Mouse (Mus musculus) liver, embryonic 12.5 days (tissue): Measurements from ENCODE around the gene Cdh22. TPM values are rescaled to one million over a fixed set of nuclear protein-coding genes. Genes with fewer than 3 reads are reported as not detected.

Source experiments
- ATAC-seq: fragments of 200-750 bp; cut with Nextera tagmentation; 2 replicates; pipeline ENCODE4 v1.8.0; 2017; ENCODE audit warnings: moderate number of reproducible peaks, mild to moderate bottlenecking, moderate library complexity
- H3K27ac ChIP-seq: fragments of 300-500 bp; sonication (generic); 2 replicates; pipeline ENCODE4 v1.5.1; 2016; ENCODE audit warnings: mild to moderate bottlenecking
- H3K27me3 ChIP-seq: fragments of 300-500 bp; sonication (generic); replicated peaks from 2 replicates; pipeline ENCODE4 v1.6.1; 2016; ENCODE audit warnings: mild to moderate bottlenecking, moderate library complexity
- H3K36me3 ChIP-seq: fragments of 300-500 bp; sonication (generic); 2 replicates; pipeline ENCODE4 v1.6.1; 2016; ENCODE audit warnings: mild to moderate bottlenecking, moderate library complexity
- H3K4me1 ChIP-seq: fragments of 300-500 bp; sonication (generic); 2 replicates; pipeline ENCODE4 v1.6.1; 2016
- H3K4me2 ChIP-seq: fragments of 300-500 bp; sonication (generic); 2 replicates; pipeline ENCODE4 v1.6.1; 2016; ENCODE audit warnings: mild to moderate bottlenecking, moderate library complexity
- H3K4me3 ChIP-seq: fragments of 300-500 bp; sonication (generic); 2 replicates; pipeline ENCODE4 v1.5.1; 2016; ENCODE audit warnings: mild to moderate bottlenecking, moderate library complexity
- H3K9ac ChIP-seq: fragments of 300-500 bp; sonication (generic); 2 replicates; pipeline ENCODE4 v1.6.1; 2016; ENCODE audit warnings: mild to moderate bottlenecking, moderate library complexity
- H3K9me3 ChIP-seq: fragments of 300-500 bp; sonication (generic); replicated peaks from 2 replicates; pipeline ENCODE4 v1.6.1; 2016; ENCODE audit warnings: mild to moderate bottlenecking, moderate library complexity
- WGBS: fragments of 180-500 bp; shearing (Covaris S2); methylation state at CpG from one replicate; pipeline ENCODE4 v1.1.7; 2016; ENCODE audit not compliant: insufficient replicate concordance; 5-methylcytosine and 5-hydroxymethylcytosine counted together
- polyA plus RNA-seq: library from polyadenylated mRNA; unstranded; fragments of >200 nt; fragmentation: Nextera tagmentation; extraction: Ambion mirVana; gene quantifications from 2 replicates; pipeline ENCODE4 v1.2.1, GENCODE M21; 2016

Cdh22 gene
- polyA plus RNA-seq, 1 experiment from 2014 or later = 0.07 TPM

DNA sequence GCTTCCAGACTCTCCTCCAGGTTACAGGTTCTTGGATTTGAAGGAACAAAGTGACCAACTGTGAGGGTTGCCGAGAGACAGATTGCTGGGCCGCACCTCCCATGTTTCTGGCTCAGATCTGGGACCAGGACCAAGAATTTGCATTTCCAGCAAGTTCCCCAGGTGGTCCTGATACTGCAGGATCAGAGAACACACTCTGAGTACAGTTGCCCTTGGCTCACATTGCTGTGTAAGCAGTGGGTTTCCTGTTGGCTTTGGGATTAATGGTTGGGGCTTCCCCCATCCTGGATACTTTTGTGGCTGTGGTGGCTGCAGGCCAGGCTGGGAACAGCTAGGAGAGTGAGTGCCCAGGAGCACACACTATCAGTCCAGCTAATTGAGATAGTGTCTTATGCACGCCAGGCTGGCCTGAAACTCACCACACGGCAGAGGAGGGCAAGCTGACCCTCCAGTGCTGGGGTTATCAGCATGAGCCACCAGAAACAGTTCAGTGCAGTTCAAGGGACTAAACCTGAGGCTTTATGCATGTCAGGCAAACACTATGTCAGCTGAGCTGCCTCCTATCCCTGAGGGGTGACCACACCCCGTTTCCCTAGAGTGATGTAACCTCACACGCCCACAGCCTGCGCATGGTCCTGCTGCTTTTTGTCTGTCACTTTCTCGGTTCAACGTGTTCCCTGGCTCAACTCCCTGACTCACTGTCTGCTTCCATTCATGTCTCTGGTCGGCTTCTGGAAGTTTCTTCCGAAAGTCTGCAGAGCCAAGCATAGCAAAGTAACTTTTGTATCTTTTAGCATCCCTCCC lies 160.4 kb downstream of the Cdh22 start:
- 32% methylated on average over 11 of the region's 11 CpGs for whole genome bisulfite sequencing
- H3K36me3 ChIP-seq = no peaks in the 10 kb centered on the region
- H3K9me3 ChIP-seq = no peaks in the 10 kb centered on the region
- no peak overlapping the region for H3K4me2 ChIP-seq
- H3K27ac ChIP-seq = no peak overlapping the region
- peaks cover 87% of the 10 kb centered on the region for H3K27me3 ChIP-seq
- H3K4me1 ChIP-seq = no peaks in the 10 kb centered on the region
- H3K9ac ChIP-seq = no peak overlapping the region
- no peak overlapping the region for H3K4me3 ChIP-seq
- ATAC-seq = no peak

DNA sequence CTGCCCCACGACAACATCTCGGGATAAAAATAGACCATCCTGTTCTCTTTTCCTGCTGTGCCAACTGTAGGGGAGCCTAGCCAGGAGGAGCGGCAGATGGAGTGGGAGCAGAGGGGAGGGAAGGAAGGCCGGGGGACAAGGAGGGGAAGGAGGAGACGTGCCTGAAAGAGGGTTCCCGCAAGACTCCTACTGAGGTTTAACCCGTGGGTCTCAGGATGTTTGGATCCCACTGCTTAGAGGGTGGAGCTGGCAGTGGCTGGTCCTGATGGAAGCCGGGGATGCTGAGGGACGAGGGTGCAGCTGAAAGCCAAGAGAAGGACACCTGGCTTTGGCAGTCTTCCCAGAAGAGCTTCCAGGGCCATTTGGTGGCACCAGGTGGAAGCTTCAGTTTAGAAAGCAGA lies 161.3 kb downstream of the Cdh22 start:
- no peak overlapping the region for H3K4me3 ChIP-seq
- H3K27me3 ChIP-seq = peaks cover 78% of the 10 kb centered on the region
- no peaks in the 10 kb centered on the region for H3K36me3 ChIP-seq
- H3K9me3 ChIP-seq = no peaks in the 10 kb centered on the region
- no peak for ATAC-seq
- no peaks in the 10 kb centered on the region for H3K4me1 ChIP-seq
- 19% methylated on average over 9 of the region's 9 CpGs for WGBS
- H3K4me2 ChIP-seq = no peak overlapping the region
- H3K9ac ChIP-seq = no peak overlapping the region
- no peak overlapping the region for H3K27ac ChIP-seq

- Histone ChIP-seq H3K4me2 (no peak overlapping the region), H3K4me1 (no peaks in the 10 kb centered on the region), H3K27ac (no peak overlapping the region), H3K4me3 (no peak overlapping the region), H3K9ac (no peak overlapping the region), H3K9me3 (no peaks in the 10 kb centered on the region), H3K27me3 (peaks cover 52% of the 10 kb centered on the region), H3K36me3 (no peaks in the 10 kb centered on the region)
- 20% methylated on average over 23 of the region's 23 CpGs for WGBS
- ATAC-seq = no peak
Observed at GRCm38 (mm10) chr2:165070096-165070816, 164.4 kb downstream of the Cdh22 start.

DNA sequence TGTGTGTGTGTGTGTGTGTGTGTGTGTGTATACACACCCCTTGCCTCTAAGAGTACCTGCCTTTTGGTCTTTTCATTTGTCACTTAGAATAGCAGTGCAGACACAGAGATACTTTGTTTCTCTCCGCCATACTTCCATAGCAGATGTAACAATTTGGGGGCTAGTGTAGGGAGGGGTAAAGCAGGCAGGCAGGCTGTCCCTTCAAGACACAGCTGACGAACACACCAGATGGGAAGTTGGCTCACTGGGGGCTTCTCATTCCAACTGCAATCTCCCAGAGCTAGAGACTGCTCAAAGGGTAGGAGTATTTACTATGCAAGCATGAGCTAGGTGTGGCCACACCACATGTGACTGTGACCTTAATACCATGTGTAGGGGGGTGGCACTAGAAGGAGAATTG lies 165.8 kb downstream of the Cdh22 start:
- no peak overlapping the region for H3K27ac ChIP-seq
- no peaks in the 10 kb centered on the region for H3K4me1 ChIP-seq
- 60% methylated on average over 2 of the region's 2 CpGs for WGBS
- H3K4me2 ChIP-seq = no peak overlapping the region
- peaks cover 38% of the 10 kb centered on the region for H3K27me3 ChIP-seq
- H3K36me3 ChIP-seq = no peaks in the 10 kb centered on the region
- H3K4me3 ChIP-seq = no peak overlapping the region
- ATAC-seq = no peak
- no peaks in the 10 kb centered on the region for H3K9me3 ChIP-seq
- H3K9ac ChIP-seq = no peak overlapping the region

DNA sequence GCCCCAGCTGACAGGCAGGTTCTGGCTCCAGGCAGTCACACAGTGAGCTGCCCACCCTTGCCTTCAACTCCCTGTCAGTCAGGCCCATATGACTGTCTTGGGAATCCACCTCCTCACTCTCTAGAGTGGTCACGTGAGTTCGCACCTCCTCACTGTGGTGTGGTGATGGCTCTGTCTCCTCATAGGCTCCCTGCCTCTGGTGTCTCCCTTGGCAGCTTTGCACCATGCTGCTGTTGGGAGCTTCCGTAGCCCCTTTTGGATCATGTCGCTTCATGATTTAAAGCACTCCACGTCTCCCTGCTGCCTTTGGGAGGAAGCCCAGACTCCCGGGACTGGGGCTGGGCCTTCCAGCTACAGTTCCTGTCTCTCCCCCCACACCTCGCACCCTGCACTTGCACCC lies 170.2 kb downstream of the Cdh22 start:
- Histone ChIP-seq H3K4me2 (no peak overlapping the region), H3K9ac (no peak overlapping the region), H3K4me3 (no peak overlapping the region), H3K27me3 (peaks cover 12% of the 10 kb centered on the region), H3K36me3 (no peaks in the 10 kb centered on the region), H3K4me1 (no peaks in the 10 kb centered on the region), H3K27ac (no peak overlapping the region), H3K9me3 (no peaks in the 10 kb centered on the region)
- 45% methylated on average over 7 of the region's 7 CpGs for WGBS
- no peak for ATAC-seq

GRCm38 (mm10) chr2:165061638-165062433 lies 172.8 kb downstream of the Cdh22 start:
- Histone ChIP-seq H3K4me3 (no peak overlapping the region), H3K27ac (no peak overlapping the region), H3K36me3 (no peaks in the 10 kb centered on the region), H3K4me1 (no peaks in the 10 kb centered on the region), H3K4me2 (no peak overlapping the region), H3K9me3 (no peaks in the 10 kb centered on the region), H3K9ac (no peak overlapping the region), H3K27me3 (peaks cover 14% of the 10 kb centered on the region)
- no peak for ATAC-seq
- 63% methylated on average over 16 of the region's 16 CpGs for WGBS

Other genes with a start within 250 kb of the Cdh22 start
- 33.2 and 34.4 TPM in 2 replicates for gene Ncoa5, start 200.0 kb downstream of the Cdh22 start, polyA plus RNA-seq
- 3.2 and 3.9 TPM in 2 replicates for gene Cd40, start 179.2 kb downstream of the Cdh22 start, polyA plus RNA-seq
- gene 1700025C18Rik, start 144.1 kb downstream of the Cdh22 start, polyA plus RNA-seq = not detected in 2 replicates
- 41.6 and 46.2 TPM in 2 replicates for gene Slc35c2, start 53.0 kb upstream of the Cdh22 start, polyA plus RNA-seq
- 20.5 and 21.7 TPM in 2 replicates for gene Elmo2, start 91.6 kb upstream of the Cdh22 start, polyA plus RNA-seq
- 0.14 TPM in 1 of 2 replicates, not detected in the other for gene Zfp663, start 133.9 kb upstream of the Cdh22 start, polyA plus RNA-seq
- gene Zfp334, start 153.4 kb upstream of the Cdh22 start, polyA plus RNA-seq = 2.5 and 2.7 TPM in 2 replicates
- gene Ocstamp, start 165.6 kb upstream of the Cdh22 start, polyA plus RNA-seq = 1.5 and 1.8 TPM in 2 replicates
- 3.6 and 3.8 TPM in 2 replicates for gene Slc13a3, start 238.4 kb upstream of the Cdh22 start, polyA plus RNA-seq